Mouse (Mus musculus) ovary, postnatal 10 days (tissue): ENCODE measurements around the gene Gm21915.

ENCODE experiments used
- DNase-seq: peaks from one replicate; pipeline ENCODE4 v3.0.0; 2022; ENCODE audit warnings: low spot score

Gm21915 gene

GRCm38 (mm10) chr9:40717182-40717874, 46.9 kb downstream of the Gm21915 start:
- no peak for DNase-seq

GRCm38 (mm10) chr9:40717875-40718185, 47.4 kb downstream of the Gm21915 start:
- DNase-seq: no peak
